Mouse (Mus musculus) embryonic facial prominence, embryonic 10.5 days (tissue): ENCODE results near the gene Ube2q1. TPM values are rescaled to one million over a fixed set of nuclear protein-coding genes. Genes with fewer than 3 reads are reported as not detected.

Experiments
- DNase-seq: peaks from one replicate; pipeline ENCODE4 v3.0.0-alpha.2; 2017; ENCODE audit warnings: low spot score
- H3K27ac ChIP-seq: fragments of 300-500 bp; sonication (generic); replicated peaks from 2 replicates; pipeline ENCODE4 v1.5.1; 2016; ENCODE audit warnings: mild to moderate bottlenecking
- H3K27me3 ChIP-seq: fragments of 300-500 bp; sonication (generic); replicated peaks from 2 replicates; pipeline ENCODE4 v1.6.1; 2016; ENCODE audit warnings: low read depth, mild to moderate bottlenecking; ENCODE audit not compliant: poor library complexity, severe bottlenecking
- H3K36me3 ChIP-seq: fragments of 300-500 bp; sonication (generic); replicated peaks from 2 replicates; pipeline ENCODE4 v1.6.1; 2016; ENCODE audit warnings: mild to moderate bottlenecking, moderate library complexity
- H3K4me1 ChIP-seq: fragments of 300-500 bp; sonication (generic); 2 replicates; pipeline ENCODE4 v1.6.1; 2016
- H3K4me3 ChIP-seq: fragments of 300-500 bp; sonication (generic); 2 replicates; pipeline ENCODE4 v1.5.1; 2016; ENCODE audit warnings: mild to moderate bottlenecking, moderate library complexity
- H3K9me3 ChIP-seq: fragments of 300-500 bp; sonication (generic); 2 replicates; pipeline ENCODE4 v1.6.1; 2016; ENCODE audit warnings: mild to moderate bottlenecking
- WGBS: fragments of 180-500 bp; shearing (Covaris S2); methylation state at CpG from one replicate; pipeline ENCODE4 v1.1.7; 2016; 5-methylcytosine and 5-hydroxymethylcytosine counted together
- polyA plus RNA-seq: library from polyadenylated mRNA; unstranded; fragments of >200 nt; fragmentation: Nextera tagmentation; extraction: Ambion mirVana; gene quantifications from 2 replicates; pipeline ENCODE4 v1.2.1, GENCODE M21; 2016

Ube2q1 gene
- polyA plus RNA-seq, 1 experiment from 2014 or later, result 13.2 TPM

GRCm38 (mm10) chr3:89812166-89812565, 38.8 kb downstream of the Ube2q1 start:
- 69% methylated on average over 3 of the region's 3 CpGs for whole genome bisulfite sequencing
- Histone ChIP-seq H3K27me3 (no peaks in the 10 kb centered on the region), H3K9me3 (no peaks in the 10 kb centered on the region), H3K27ac (no peak overlapping the region), H3K36me3 (no peaks in the 10 kb centered on the region), H3K4me1 (no peaks in the 10 kb centered on the region), H3K4me3 (no peak overlapping the region)
- DNase-seq, result no peak

GRCm38 (mm10) chr3:89814051-89814450, 40.6 kb downstream of the Ube2q1 start:
- 78% methylated on average over 7 of the region's 7 CpGs for WGBS
- no peaks in the 10 kb centered on the region for H3K4me1 ChIP-seq
- H3K27me3 ChIP-seq, result no peaks in the 10 kb centered on the region
- H3K36me3 ChIP-seq, result no peaks in the 10 kb centered on the region
- no peak overlapping the region for H3K27ac ChIP-seq
- DNase-seq, result no peak
- H3K9me3 ChIP-seq, result no peaks in the 10 kb centered on the region
- H3K4me3 ChIP-seq, result no peak overlapping the region

- Histone ChIP-seq H3K27me3 (no peaks in the 10 kb centered on the region), H3K4me3 (no peak overlapping the region), H3K36me3 (no peaks in the 10 kb centered on the region), H3K4me1 (no peaks in the 10 kb centered on the region), H3K27ac (no peak overlapping the region), H3K9me3 (no peaks in the 10 kb centered on the region)
- DNase-seq, result no peak
- 63% methylated on average over 4 of the region's 4 CpGs for WGBS
These were observed 43.6 kb downstream of the Ube2q1 start for GRCm38 (mm10) chr3:89817056-89817455.

GRCm38 (mm10) chr3:89818605-89819004, 45.2 kb downstream of the Ube2q1 start:
- Histone ChIP-seq H3K27ac (no peak overlapping the region), H3K4me3 (no peak overlapping the region), H3K27me3 (no peaks in the 10 kb centered on the region), H3K9me3 (no peaks in the 10 kb centered on the region), H3K36me3 (no peaks in the 10 kb centered on the region), H3K4me1 (no peaks in the 10 kb centered on the region)
- no peak for DNase-seq
- WGBS, result 78% methylated on average over 3 of the region's 3 CpGs

- Histone ChIP-seq H3K4me1 (no peaks in the 10 kb centered on the region), H3K27me3 (no peaks in the 10 kb centered on the region), H3K4me3 (no peak overlapping the region), H3K36me3 (no peaks in the 10 kb centered on the region), H3K27ac (no peak overlapping the region), H3K9me3 (no peaks in the 10 kb centered on the region)
- DNase-seq, result no peak
- 74% methylated on average over 7 of the region's 7 CpGs for WGBS
These were observed 46.5 kb downstream of the Ube2q1 start for GRCm38 (mm10) chr3:89819897-89820296.

GRCm38 (mm10) chr3:89820311-89821095, 47.1 kb downstream of the Ube2q1 start:
- WGBS, result 88% methylated on average over 12 of the region's 12 CpGs
- Histone ChIP-seq H3K4me1 (no peaks in the 10 kb centered on the region), H3K9me3 (no peaks in the 10 kb centered on the region)

GRCm38 (mm10) chr3:89821096-89821513, 47.7 kb downstream of the Ube2q1 start:
- Histone ChIP-seq H3K27ac (no peak overlapping the region), H3K4me3 (no peak overlapping the region), H3K4me1 (no peaks in the 10 kb centered on the region), H3K9me3 (no peaks in the 10 kb centered on the region), H3K36me3 (no peaks in the 10 kb centered on the region), H3K27me3 (no peaks in the 10 kb centered on the region)
- 88% methylated on average over 11 of the region's 11 CpGs for WGBS
- no peak for DNase-seq

More at GRCm38 (mm10) chr3:89820311-89821095, 47.1 kb downstream of the Ube2q1 start:
- no peaks in the 10 kb centered on the region for H3K27me3 ChIP-seq
- H3K36me3 ChIP-seq, result no peaks in the 10 kb centered on the region
- no peak for DNase-seq
- H3K27ac ChIP-seq, result no peak overlapping the region
- H3K4me3 ChIP-seq, result no peak overlapping the region

- Histone ChIP-seq H3K27ac (no peak overlapping the region), H3K27me3 (no peaks in the 10 kb centered on the region), H3K9me3 (no peaks in the 10 kb centered on the region), H3K4me3 (no peak overlapping the region), H3K36me3 (no peaks in the 10 kb centered on the region), H3K4me1 (no peaks in the 10 kb centered on the region)
- WGBS, result 74% methylated on average over 10 of the region's 10 CpGs
- DNase-seq, result no peak
These were observed 48.4 kb downstream of the Ube2q1 start for GRCm38 (mm10) chr3:89821548-89822480.

GRCm38 (mm10) chr3:89823594-89823993, 50.2 kb downstream of the Ube2q1 start:
- Histone ChIP-seq H3K36me3 (no peaks in the 10 kb centered on the region), H3K4me3 (no peak overlapping the region), H3K27me3 (peaks cover 13% of the 10 kb centered on the region), H3K4me1 (no peaks in the 10 kb centered on the region), H3K9me3 (0 out of 2 replicates have a peak, but pooled peaks cover 3% of the 10 kb centered on the region), H3K27ac (no peak overlapping the region)
- DNase-seq, result no peak
- 61% methylated on average over 2 of the region's 2 CpGs for WGBS

- H3K27ac ChIP-seq, result no peak overlapping the region
- H3K4me1 ChIP-seq, result peaks cover 6% of the 10 kb centered on the region
- 74% methylated on average over 3 of the region's 3 CpGs for WGBS
- H3K36me3 ChIP-seq, result no peaks in the 10 kb centered on the region
- peaks cover 40% of the 10 kb centered on the region for H3K27me3 ChIP-seq
- no peak for DNase-seq
- 0 out of 2 replicates have a peak, but pooled peaks cover 3% of the 10 kb centered on the region for H3K9me3 ChIP-seq
- H3K4me3 ChIP-seq, result no peak overlapping the region
These were observed 52.9 kb downstream of the Ube2q1 start for GRCm38 (mm10) chr3:89826295-89826694.

GRCm38 (mm10) chr3:89830815-89831591, 57.6 kb downstream of the Ube2q1 start, which contains the start of gene She:
TSS of gene She (plus strand) at chr3:89831370.
- peaks cover 77% of the 10 kb centered on the region for H3K27me3 ChIP-seq
- peak; percentile 54 for DNase-seq
- peak within 1 kb of the TSS; percentile 69 for H3K27ac ChIP-seq
- WGBS, result 3% methylated on average over 93 of the region's 96 CpGs
- H3K4me3 ChIP-seq, result peak within 1 kb of the TSS; percentile 55
- H3K36me3 ChIP-seq, result no peaks in the 10 kb centered on the region
- H3K4me1 ChIP-seq, result peaks cover 15% of the 10 kb centered on the region
- H3K9me3 ChIP-seq, result 0 out of 2 replicates have a peak, but pooled peaks cover 3% of the 10 kb centered on the region
